Mouse (Mus musculus): ENCODE results near the gene Il4. TPM values are rescaled to one million over a fixed set of nuclear protein-coding genes. Genes with fewer than 3 reads are reported as not detected.

The Il4 gene
- polyA plus RNA-seq (2012), result 0.81 TPM in 1 of 2 replicates, not detected in the other

GRCm38 (mm10) chr11:53618619-53619198 lies at the start of gene Il4:
Gene Il4, minus strand, starts transcription at chr11:53618669.
- TF ChIP-seq GATA1 (IDR thresholded peaks at IDR 0.05; ENCODE audit: low read length), result no peak

GRCm38 (mm10) chr11:53664091-53664490 lies 45.6 kb upstream of the Il4 start:
- TF ChIP-seq GATA1 (IDR thresholded peaks at IDR 0.05; ENCODE audit: low read length), result no peak

- TF ChIP-seq GATA1 (IDR thresholded peaks at IDR 0.05; ENCODE audit: low read length), result no peak
Measured at GRCm38 (mm10) chr11:53662794-53663674, 44.6 kb upstream of the Il4 start.

- no peak for TF ChIP-seq GATA1 (IDR thresholded peaks at IDR 0.05; ENCODE audit: low read length)
Measured at GRCm38 (mm10) chr11:53657828-53658227, 39.4 kb upstream of the Il4 start.

- TF ChIP-seq GATA1 (IDR thresholded peaks at IDR 0.05; ENCODE audit: low read length), result no peak
Measured at GRCm38 (mm10) chr11:53657381-53657780, 38.9 kb upstream of the Il4 start.

GRCm38 (mm10) chr11:53656558-53657202 lies 38.2 kb upstream of the Il4 start:
- peak; percentile 43 for TF ChIP-seq GATA1 (IDR thresholded peaks at IDR 0.05; ENCODE audit: low read length)

GRCm38 (mm10) chr11:53655043-53655442 lies 36.6 kb upstream of the Il4 start:
- peak; percentile 81 for TF ChIP-seq GATA1 (IDR thresholded peaks at IDR 0.05; ENCODE audit: low read length)

GRCm38 (mm10) chr11:53652427-53652826 lies 34.0 kb upstream of the Il4 start:
- TF ChIP-seq GATA1 (IDR thresholded peaks at IDR 0.05; ENCODE audit: low read length), result no peak

GRCm38 (mm10) chr11:53651441-53651840 lies 33.0 kb upstream of the Il4 start:
- TF ChIP-seq GATA1 (IDR thresholded peaks at IDR 0.05; ENCODE audit: low read length), result no peak

- no peak for TF ChIP-seq GATA1 (IDR thresholded peaks at IDR 0.05; ENCODE audit: low read length)
Measured at GRCm38 (mm10) chr11:53644017-53644416, 25.5 kb upstream of the Il4 start.

GRCm38 (mm10) chr11:53642744-53643279 lies 24.3 kb upstream of the Il4 start:
- no peak for TF ChIP-seq GATA1 (IDR thresholded peaks at IDR 0.05; ENCODE audit: low read length)

- TF ChIP-seq GATA1 (IDR thresholded peaks at IDR 0.05; ENCODE audit: low read length), result no peak
Measured at GRCm38 (mm10) chr11:53637803-53638260, 19.4 kb upstream of the Il4 start.

- no peak for TF ChIP-seq GATA1 (IDR thresholded peaks at IDR 0.05; ENCODE audit: low read length)
Measured at GRCm38 (mm10) chr11:53637046-53637802, 18.8 kb upstream of the Il4 start.

- TF ChIP-seq GATA1 (IDR thresholded peaks at IDR 0.05; ENCODE audit: low read length), result peak; percentile 9
Measured at GRCm38 (mm10) chr11:53636183-53636646, 17.7 kb upstream of the Il4 start.

- no peak for TF ChIP-seq GATA1 (IDR thresholded peaks at IDR 0.05; ENCODE audit: low read length)
Measured at GRCm38 (mm10) chr11:53635590-53636182, 17.2 kb upstream of the Il4 start.

Measured in G1E-ER4 (cell line).